Mouse (Mus musculus): Measurements from ENCODE around the gene Snn.

- no peak for TF ChIP-seq POLR2A (IDR thresholded peaks at IDR 0.05; ENCODE audit: insufficient read depth, low read length)
- no peak for TF ChIP-seq CTCF (IDR thresholded peaks at IDR 0.05; ENCODE audit: low read depth, low read length)
- TF ChIP-seq EP300 (IDR thresholded peaks at IDR 0.05; ENCODE audit: insufficient read depth, low read depth, low read length) = no peak
These were observed 10.4 kb downstream of the Snn start for GRCm38 (mm10) chr16:11071176-11071575.

All from ES-Bruce4 (cell line).